Mouse (Mus musculus): ENCODE data around the gene Htr2b. TPM values are rescaled to one million over a fixed set of nuclear protein-coding genes. Genes with fewer than 3 reads are reported as not detected.

Htr2b gene
- polyA plus RNA-seq (2012; rRNA removed): 0.03 TPM in 1 of 2 replicates, not detected in the other

DNA sequence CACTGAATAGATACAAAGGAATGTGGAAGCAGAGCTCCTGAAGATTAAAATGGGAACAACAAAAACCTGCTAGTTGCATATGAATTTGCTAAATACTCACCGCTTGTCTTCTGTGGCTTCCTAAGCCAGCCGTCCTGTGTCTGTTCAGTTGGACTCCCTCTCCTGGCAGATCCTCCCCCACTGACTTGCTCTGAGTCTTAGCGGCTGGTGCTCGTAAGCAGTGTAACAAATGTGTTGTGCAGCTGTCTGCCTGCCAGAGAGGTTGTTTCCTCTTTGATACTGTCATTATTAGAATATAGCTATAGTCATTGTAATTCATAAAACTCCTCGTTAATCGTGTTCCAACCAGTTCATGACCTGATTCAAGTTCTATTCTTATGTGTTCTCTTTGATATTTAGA lies at the start of gene Htr2b:
Gene Htr2b (minus strand): TSS at position 192 of the 400 bp plus-strand sequence.
- TF ChIP-seq CTCF (IDR thresholded peaks at IDR 0.05; ENCODE audit: borderline replicate concordance, extremely low read depth, insufficient read depth, insufficient read length): no peak
- TF ChIP-seq POLR2A (IDR thresholded peaks at IDR 0.05; ENCODE audit: borderline replicate concordance, extremely low read depth, insufficient read depth, insufficient read length, poor library complexity, severe bottlenecking): no peak

DNA sequence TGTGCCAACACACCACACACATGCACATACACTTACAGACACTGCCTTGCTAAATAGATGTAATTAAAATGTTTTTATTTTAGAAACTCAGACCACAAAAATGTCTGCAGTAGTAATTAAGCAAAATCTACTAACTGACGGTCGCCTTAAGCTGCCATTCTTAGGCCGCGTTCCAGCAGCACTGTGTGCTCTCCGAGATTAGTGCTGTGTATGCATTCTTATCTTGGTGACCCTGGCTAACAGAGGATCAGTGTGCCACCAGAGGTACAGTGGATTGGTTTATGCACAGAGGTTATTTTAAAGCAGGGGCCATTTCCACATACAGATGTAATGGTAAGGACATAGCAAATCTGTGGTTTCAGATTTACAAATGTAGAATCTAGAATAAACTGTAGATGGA lies 49.3 kb upstream of the Htr2b start:
- TF ChIP-seq POLR2A (IDR thresholded peaks at IDR 0.05; ENCODE audit: borderline replicate concordance, extremely low read depth, insufficient read depth, insufficient read length, poor library complexity, severe bottlenecking) (no peak), CTCF (IDR thresholded peaks at IDR 0.05; ENCODE audit: borderline replicate concordance, extremely low read depth, insufficient read depth, insufficient read length) (no peak)
- no peak for DNase-seq (ENCODE audit: low read depth)

More for the DNA sequence above, at the start of gene Htr2b:
- DNase-seq (ENCODE audit: low read depth): peak; percentile 42

DNA sequence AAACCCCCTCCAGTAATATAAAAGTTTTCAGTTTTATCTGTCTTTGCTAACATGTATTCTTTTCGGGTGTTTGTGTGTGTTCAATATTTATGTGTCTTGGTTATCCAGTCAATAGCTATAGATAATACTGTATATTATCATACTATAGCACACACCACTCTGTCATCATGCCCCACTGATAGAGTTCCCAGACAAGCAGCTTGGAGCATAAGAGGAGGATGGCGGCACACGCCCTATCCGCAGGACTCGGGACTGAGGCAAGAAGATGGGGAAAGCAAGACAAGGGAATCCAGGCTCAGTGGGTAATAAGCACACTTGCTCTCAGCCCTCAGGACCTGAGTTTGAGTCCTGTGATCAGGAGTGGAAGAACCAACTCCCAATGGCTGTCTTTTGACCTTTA lies 48.7 kb upstream of the Htr2b start:
- DNase-seq (ENCODE audit: low read depth): no peak
- TF ChIP-seq POLR2A (IDR thresholded peaks at IDR 0.05; ENCODE audit: borderline replicate concordance, extremely low read depth, insufficient read depth, insufficient read length, poor library complexity, severe bottlenecking): no peak
- TF ChIP-seq CTCF (IDR thresholded peaks at IDR 0.05; ENCODE audit: borderline replicate concordance, extremely low read depth, insufficient read depth, insufficient read length): no peak

DNA sequence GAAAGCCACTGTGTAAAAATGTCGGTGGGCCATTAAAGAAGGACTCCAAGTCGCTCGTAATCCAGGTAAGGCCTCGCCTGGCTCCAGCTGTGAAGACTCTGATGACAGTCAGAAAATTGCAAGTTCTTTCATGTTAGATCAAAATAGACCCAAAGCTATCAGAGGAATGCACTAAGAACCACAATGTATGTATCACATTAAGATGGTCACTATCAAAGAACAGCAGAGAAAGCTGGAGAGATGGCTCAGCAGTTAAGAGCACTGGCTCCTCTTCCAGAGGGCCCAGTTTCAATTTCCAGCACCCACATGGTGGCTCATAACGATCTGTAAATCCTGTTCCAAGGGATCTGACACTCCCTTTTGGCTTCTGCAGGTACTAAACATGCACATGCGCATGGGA lies 48.3 kb upstream of the Htr2b start:
- no peak for TF ChIP-seq CTCF (IDR thresholded peaks at IDR 0.05; ENCODE audit: borderline replicate concordance, extremely low read depth, insufficient read depth, insufficient read length)
- TF ChIP-seq POLR2A (IDR thresholded peaks at IDR 0.05; ENCODE audit: borderline replicate concordance, extremely low read depth, insufficient read depth, insufficient read length, poor library complexity, severe bottlenecking): no peak
- no peak for DNase-seq (ENCODE audit: low read depth)

DNA sequence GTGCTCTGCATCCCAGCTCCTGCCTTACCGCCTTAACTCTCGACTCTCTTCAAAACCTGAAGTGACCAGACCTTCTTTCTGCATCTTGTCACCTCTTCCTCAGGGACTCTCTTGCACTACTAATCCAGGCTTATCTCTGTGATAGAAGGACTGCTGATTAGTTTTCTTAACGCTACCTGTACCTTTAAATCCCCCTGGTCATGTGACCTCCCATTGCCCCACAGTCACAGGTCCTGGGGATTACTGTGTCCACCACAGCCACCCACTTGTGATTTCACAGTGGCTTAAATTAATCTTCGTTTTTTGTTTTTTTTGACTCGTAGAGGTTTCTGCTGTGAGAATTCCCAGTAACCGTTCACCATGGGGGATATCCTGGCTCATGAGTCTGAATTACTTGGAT lies 44.8 kb upstream of the Htr2b start:
- no peak for TF ChIP-seq POLR2A (IDR thresholded peaks at IDR 0.05; ENCODE audit: borderline replicate concordance, extremely low read depth, insufficient read depth, insufficient read length, poor library complexity, severe bottlenecking)
- TF ChIP-seq CTCF (IDR thresholded peaks at IDR 0.05; ENCODE audit: borderline replicate concordance, extremely low read depth, insufficient read depth, insufficient read length): no peak
- no peak for DNase-seq (ENCODE audit: low read depth)

DNA sequence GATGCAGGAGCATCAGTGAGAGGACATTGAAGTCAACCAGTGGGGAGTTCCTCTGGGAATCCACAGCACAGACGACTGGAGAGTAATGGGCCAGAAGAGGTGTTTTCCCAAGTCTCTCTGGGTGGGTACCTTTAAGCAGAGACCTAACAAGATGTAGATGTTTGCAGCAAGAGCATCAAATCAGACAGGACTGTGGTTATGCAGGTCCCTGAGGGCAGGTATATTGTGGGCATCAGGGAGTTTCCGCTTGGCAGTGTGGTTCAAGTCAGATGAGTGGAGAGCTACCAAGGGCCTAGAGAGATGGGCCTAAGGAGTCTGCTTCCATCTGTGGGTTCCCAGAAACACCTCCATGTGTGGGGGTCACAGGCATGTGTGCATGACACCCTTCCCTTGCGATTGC lies 44.3 kb upstream of the Htr2b start:
- DNase-seq (ENCODE audit: low read depth): no peak
- no peak for TF ChIP-seq POLR2A (IDR thresholded peaks at IDR 0.05; ENCODE audit: borderline replicate concordance, extremely low read depth, insufficient read depth, insufficient read length, poor library complexity, severe bottlenecking)
- TF ChIP-seq CTCF (IDR thresholded peaks at IDR 0.05; ENCODE audit: borderline replicate concordance, extremely low read depth, insufficient read depth, insufficient read length): no peak

DNA sequence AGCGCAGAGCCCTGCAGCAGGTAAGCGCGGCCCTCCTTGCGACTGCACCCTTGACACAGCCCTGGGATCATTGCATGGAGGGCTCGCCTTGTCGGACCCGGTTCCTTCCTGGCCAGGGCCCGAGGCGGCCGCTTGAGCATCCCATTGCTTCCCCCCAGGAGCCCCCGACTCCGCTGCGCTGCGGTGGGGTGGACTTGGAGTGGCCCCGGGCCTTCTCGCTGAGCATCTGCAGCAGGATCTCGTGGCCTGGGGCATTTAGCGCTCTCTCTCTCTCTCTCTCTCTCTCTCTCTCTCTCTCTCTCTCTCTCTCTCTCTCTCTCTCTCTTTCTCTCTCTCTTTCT lies 43.0 kb upstream of the Htr2b start:
- no peak for DNase-seq (ENCODE audit: low read depth)
- TF ChIP-seq POLR2A (IDR thresholded peaks at IDR 0.05; ENCODE audit: borderline replicate concordance, extremely low read depth, insufficient read depth, insufficient read length, poor library complexity, severe bottlenecking) (no peak), CTCF (IDR thresholded peaks at IDR 0.05; ENCODE audit: borderline replicate concordance, extremely low read depth, insufficient read depth, insufficient read length) (no peak)

DNA sequence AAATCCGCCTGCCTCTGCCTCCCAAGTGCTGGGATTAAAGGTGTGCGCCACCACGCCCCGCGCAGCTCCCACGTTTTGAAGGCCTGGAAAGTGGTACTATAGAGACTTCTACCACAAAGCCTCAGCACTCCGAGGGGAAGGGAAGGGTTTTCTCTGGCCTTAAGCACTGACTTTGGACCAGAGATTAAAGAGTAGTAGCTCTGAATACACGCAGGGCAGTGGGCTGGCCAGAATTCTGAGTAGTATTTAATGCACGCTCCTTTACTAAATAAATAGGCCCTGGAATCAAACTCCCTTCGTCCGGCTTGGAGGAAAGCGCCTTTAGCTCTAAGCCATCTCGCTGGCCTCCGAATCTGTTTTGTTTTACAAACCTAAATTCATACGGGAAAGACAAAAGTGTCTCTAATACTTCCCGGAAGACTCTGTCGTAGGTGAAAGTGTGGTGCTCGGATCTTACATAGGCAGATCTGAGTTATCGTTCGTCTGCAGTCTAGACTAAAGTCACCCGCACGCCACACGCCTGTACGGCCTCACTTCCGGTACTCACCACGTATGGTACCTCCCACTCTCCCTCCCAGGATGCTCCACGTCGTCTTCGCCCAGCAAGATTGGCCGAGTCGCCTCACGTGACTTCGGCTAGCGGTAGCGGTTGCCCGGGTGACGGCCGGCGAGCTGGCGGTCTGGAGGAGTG lies 42.5 kb upstream of the Htr2b start, which contains the start of gene Armc9:
Gene Armc9 (plus strand): TSS at position 648 of the 691 bp plus-strand sequence.
- peak; percentile 99 for DNase-seq (ENCODE audit: low read depth)
- no peak for TF ChIP-seq CTCF (IDR thresholded peaks at IDR 0.05; ENCODE audit: borderline replicate concordance, extremely low read depth, insufficient read depth, insufficient read length)
- peak; percentile 82; the same call in 1 of the 2 replicates for TF ChIP-seq POLR2A (IDR thresholded peaks at IDR 0.05; ENCODE audit: borderline replicate concordance, extremely low read depth, insufficient read depth, insufficient read length, poor library complexity, severe bottlenecking)

DNA sequence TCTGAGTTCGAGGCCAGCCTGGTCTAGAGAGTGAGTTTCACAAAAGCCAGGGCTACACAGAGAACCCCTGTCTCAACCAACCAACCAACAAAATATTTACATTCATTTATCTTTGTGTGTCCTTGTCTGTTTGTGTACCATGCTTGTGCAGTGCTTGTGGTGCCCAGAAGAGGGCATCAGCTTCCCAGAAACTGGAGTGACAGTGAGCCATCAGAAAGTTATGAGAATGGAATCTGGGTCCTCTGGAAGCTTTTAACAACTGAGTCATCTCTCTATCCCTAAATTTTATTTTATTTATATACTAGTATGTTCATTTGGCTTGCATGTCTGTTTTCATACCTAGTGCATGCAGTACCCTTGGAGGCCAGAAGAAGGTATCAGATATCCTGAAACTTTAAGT lies 40.8 kb upstream of the Htr2b start:
- TF ChIP-seq POLR2A (IDR thresholded peaks at IDR 0.05; ENCODE audit: borderline replicate concordance, extremely low read depth, insufficient read depth, insufficient read length, poor library complexity, severe bottlenecking) (no peak), CTCF (IDR thresholded peaks at IDR 0.05; ENCODE audit: borderline replicate concordance, extremely low read depth, insufficient read depth, insufficient read length) (peak; percentile 29; the same call in 1 of the 2 replicates)
- DNase-seq (ENCODE audit: low read depth): no peak

DNA sequence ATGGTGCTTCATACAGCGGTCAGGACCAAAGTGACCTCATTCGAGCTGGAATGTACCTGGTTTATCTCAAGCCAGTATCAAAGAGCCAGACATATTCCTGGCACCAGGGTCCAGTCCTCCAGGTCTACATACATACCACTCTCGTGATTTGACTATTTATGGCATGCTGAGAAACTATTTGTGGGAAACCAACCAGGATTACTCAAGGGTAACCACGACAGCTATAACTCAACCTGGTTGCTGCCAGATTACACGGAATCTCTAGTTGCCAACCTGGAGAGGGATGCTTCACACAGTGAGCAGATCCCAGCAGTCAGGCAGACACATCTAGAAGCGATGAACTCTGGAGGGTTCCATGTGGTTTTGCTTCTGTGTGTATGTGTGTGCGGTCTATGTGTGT lies 39.6 kb upstream of the Htr2b start:
- TF ChIP-seq CTCF (IDR thresholded peaks at IDR 0.05; ENCODE audit: borderline replicate concordance, extremely low read depth, insufficient read depth, insufficient read length) (no peak), POLR2A (IDR thresholded peaks at IDR 0.05; ENCODE audit: borderline replicate concordance, extremely low read depth, insufficient read depth, insufficient read length, poor library complexity, severe bottlenecking) (no peak)
- no peak for DNase-seq (ENCODE audit: low read depth)

DNA sequence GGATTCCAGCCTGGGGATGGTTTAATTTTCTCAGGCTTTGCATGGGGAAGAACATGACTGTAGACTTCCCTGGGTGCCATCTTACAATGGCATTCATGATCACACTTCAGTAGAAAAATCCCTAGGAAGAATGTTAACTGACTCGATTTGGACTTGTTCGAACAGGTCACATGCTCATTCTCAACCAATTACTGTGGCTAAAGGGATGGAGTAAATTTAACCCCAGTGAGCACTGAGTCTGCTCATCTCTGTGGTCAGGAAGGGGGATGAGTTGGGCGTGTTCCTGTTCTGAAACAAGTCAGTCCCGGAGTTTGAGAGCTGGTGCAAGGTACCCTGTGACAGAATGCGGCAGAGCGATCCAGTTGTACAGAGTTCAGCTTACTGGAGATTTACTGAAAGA lies 39.2 kb upstream of the Htr2b start:
- DNase-seq (ENCODE audit: low read depth): no peak
- TF ChIP-seq CTCF (IDR thresholded peaks at IDR 0.05; ENCODE audit: borderline replicate concordance, extremely low read depth, insufficient read depth, insufficient read length) (no peak), POLR2A (IDR thresholded peaks at IDR 0.05; ENCODE audit: borderline replicate concordance, extremely low read depth, insufficient read depth, insufficient read length, poor library complexity, severe bottlenecking) (no peak)

DNA sequence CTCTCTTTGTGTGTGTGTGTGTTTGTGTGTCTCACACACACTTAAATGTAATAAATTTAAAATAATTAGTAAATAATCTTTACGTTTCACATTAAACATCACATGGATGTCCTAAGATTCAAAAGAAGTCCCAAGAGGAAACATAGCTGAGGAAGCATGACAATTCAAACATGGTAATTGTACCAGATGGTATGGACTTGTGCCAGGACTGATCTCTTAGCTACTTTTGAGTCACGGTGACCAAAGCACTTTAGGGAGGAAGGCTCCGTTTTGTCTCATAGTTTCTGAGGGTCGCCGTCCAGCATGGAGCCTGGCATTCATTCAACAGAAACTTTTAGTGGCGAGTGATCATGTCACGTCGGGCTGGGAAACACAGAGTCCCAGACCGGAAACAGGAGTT lies 36.4 kb upstream of the Htr2b start:
- DNase-seq (ENCODE audit: low read depth): no peak
- TF ChIP-seq POLR2A (IDR thresholded peaks at IDR 0.05; ENCODE audit: borderline replicate concordance, extremely low read depth, insufficient read depth, insufficient read length, poor library complexity, severe bottlenecking): no peak
- no peak for TF ChIP-seq CTCF (IDR thresholded peaks at IDR 0.05; ENCODE audit: borderline replicate concordance, extremely low read depth, insufficient read depth, insufficient read length)

All from brain, embryonic 14.5 days (tissue).